Mouse (Mus musculus): ENCODE measurements around the gene Hes2. TPM values are rescaled to one million over a fixed set of nuclear protein-coding genes. Genes with fewer than 3 reads are reported as not detected.

The Hes2 gene
- polyA plus RNA-seq, 2 experiments: 0.01 to 0.05 TPM

DNA sequence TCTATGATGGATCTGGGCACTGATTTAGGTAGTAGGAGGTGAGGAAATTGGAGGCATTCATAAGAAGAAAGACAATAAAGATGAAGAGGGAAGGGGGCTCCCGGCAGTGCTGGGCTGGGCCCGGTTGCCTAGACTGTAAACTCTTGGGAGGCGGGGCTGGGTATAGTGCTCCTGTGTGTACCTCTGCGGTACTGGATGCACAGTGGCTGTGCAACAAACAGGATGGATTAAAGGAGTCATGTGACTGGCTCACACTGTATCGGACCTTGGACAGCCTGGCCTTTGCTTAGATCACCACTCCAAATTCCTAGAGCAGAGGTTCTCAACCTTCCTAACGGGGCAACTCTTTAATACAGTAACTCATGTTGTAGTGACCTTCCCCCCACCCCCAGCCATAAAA is 2.9 kb downstream of the Hes2 start:
- TF ChIP-seq EP300 (IDR thresholded peaks at IDR 0.05; ENCODE audit: low read depth) (no peak), CTCF (IDR thresholded peaks at IDR 0.05; ENCODE audit: low read depth) (no peak)
- Histone ChIP-seq H3K9me3 (ENCODE audit: control insufficient read depth, low read length) (no peaks in the 10 kb centered on the region), H3K4me1 (replicated peaks; ENCODE audit: control insufficient read depth in 2 of 2, insufficient read depth in 2 of 2, low read length in 1 of 2) (peaks cover 3% of the 10 kb centered on the region in 2 experiments; a peak in 2 of 4 replicates), H3K4me2 (ENCODE audit: low read depth) (no peak overlapping the region), H3K4me3 (ENCODE audit: insufficient read depth in 1 of 2, low read depth in 2 of 2, low read length in 2 of 2) (no peak overlapping the region), H3K27ac (no peak overlapping the region), H3K27me3 (ENCODE audit: control insufficient read depth, insufficient read depth, low read length) (peaks cover 46% of the 10 kb centered on the region), H3K36me3 (replicated peaks; ENCODE audit: control insufficient read depth, insufficient read depth, low read depth) (no peaks in the 10 kb centered on the region), H3K9ac (replicated peaks) (no peak overlapping the region)
- no peak for ATAC-seq (ENCODE audit: insufficient read depth)
- DNase-seq (ENCODE audit: low read depth in 3 of 3, low spot score in 3 of 3): no peak
- 53% methylated on average over 6 of the region's 6 CpGs for WGBS (ENCODE audit: insufficient replicate concordance)

DNA sequence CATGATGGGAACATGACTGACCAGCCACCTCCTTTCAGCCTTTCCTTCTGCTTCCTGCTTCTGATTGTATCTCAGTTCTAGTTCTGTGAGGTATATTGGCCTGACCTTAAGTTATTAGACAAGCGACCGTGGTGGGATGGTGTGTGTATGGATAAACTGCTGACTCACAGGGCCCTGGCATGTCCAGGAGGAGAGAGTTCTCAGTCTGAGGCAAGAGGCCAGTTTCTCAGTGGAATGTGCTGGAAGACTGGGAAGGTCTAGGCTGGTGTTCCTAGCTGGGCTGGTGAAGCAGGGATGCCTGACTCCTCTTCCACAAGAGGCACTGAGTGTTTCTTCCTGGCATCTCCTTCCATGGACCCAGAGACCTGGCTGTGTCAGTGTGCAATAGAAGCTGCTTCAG is 4.1 kb downstream of the Hes2 start:
- Histone ChIP-seq H3K9me3 (ENCODE audit: control insufficient read depth, low read length) (no peaks in the 10 kb centered on the region), H3K36me3 (replicated peaks; ENCODE audit: control insufficient read depth, insufficient read depth, low read depth) (no peaks in the 10 kb centered on the region), H3K27ac (no peak overlapping the region), H3K27me3 (ENCODE audit: control insufficient read depth, insufficient read depth, low read length) (peaks cover 40% of the 10 kb centered on the region), H3K4me1 (replicated peaks; ENCODE audit: control insufficient read depth in 2 of 2, insufficient read depth in 2 of 2, low read length in 1 of 2) (peaks cover 3% of the 10 kb centered on the region in 2 experiments; a peak in 2 of 4 replicates), H3K9ac (replicated peaks) (no peak overlapping the region), H3K4me2 (ENCODE audit: low read depth) (no peak overlapping the region), H3K4me3 (ENCODE audit: insufficient read depth in 1 of 2, low read depth in 2 of 2, low read length in 2 of 2) (no peak overlapping the region)
- no peak for TF ChIP-seq CTCF (IDR thresholded peaks at IDR 0.05; ENCODE audit: low read depth)
- TF ChIP-seq EP300 (IDR thresholded peaks at IDR 0.05; ENCODE audit: low read depth): no peak
- no peak for DNase-seq (ENCODE audit: low read depth in 3 of 3, low spot score in 3 of 3)
- WGBS (ENCODE audit: insufficient replicate concordance): 63% methylated on average over 2 of the region's 2 CpGs
- ATAC-seq (ENCODE audit: insufficient read depth): no peak

DNA sequence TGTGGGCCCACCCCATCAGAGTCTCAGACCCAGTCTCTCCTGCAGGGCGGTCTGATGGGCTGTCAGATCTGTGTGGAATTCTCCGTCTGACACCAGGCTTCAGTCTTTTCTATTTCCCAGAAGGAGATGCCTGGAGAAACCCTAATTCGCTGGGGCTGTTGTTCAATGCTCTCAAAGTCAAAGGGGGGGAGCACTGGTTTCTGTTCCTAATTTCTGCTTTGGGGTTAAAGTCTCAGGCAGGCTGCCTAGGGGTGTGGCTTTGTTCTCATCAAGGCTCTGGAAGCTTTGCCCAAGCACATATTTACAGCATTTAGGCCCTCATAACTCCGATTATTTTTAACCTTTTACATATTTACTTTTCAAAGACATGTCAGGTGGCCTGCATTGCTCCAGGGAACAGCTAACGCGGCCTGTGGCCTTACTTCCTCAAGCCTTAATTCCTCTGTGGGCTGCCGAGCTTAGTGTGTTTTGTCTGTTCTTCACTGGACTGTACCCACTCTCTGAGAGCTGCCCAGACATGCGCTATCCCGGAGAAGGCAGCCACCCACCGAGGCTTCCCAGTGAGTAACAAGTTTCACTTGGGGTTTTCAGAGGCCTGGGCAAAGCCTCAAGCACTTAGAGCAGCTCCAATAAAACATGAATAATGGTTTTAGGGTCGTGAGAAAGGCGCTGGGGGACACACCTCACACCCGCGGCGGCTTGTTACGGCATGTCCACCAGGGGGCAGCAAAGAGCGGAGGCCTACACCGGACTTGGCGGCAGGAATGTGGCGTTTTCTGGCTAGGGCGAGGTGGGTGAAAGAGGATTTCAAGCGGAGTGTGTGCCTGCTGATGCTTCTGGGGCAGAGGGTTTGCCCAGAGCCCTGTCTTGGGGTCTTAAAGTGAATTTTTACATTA is 6.6 kb downstream of the Hes2 start:
- no peaks in the 10 kb centered on the region; a peak in 1 of 4 replicates for H3K4me1 ChIP-seq (replicated peaks; ENCODE audit: control insufficient read depth in 2 of 2, insufficient read depth in 2 of 2, low read length in 1 of 2)
- no peaks in the 10 kb centered on the region for H3K36me3 ChIP-seq (replicated peaks; ENCODE audit: control insufficient read depth, insufficient read depth, low read depth)
- no peaks in the 10 kb centered on the region for H3K9me3 ChIP-seq (ENCODE audit: control insufficient read depth, low read length)
- peaks cover 15% of the 10 kb centered on the region for H3K27me3 ChIP-seq (ENCODE audit: control insufficient read depth, insufficient read depth, low read length)
- H3K27ac ChIP-seq: no peak overlapping the region
- no peak for TF ChIP-seq EP300 (IDR thresholded peaks at IDR 0.05; ENCODE audit: low read depth)
- TF ChIP-seq CTCF (IDR thresholded peaks at IDR 0.05; ENCODE audit: low read depth): peak; percentile 98
- 23% methylated on average over 22 of the region's 22 CpGs for WGBS (ENCODE audit: insufficient replicate concordance)
- no peak for ATAC-seq (ENCODE audit: insufficient read depth)
- DNase-seq (ENCODE audit: low read depth in 3 of 3, low spot score in 3 of 3): no peak
- no peak overlapping the region for H3K9ac ChIP-seq (replicated peaks)
- no peak overlapping the region for H3K4me2 ChIP-seq (ENCODE audit: low read depth)
- H3K4me3 ChIP-seq (ENCODE audit: insufficient read depth in 1 of 2, low read depth in 2 of 2, low read length in 2 of 2): no peak overlapping the region

DNA sequence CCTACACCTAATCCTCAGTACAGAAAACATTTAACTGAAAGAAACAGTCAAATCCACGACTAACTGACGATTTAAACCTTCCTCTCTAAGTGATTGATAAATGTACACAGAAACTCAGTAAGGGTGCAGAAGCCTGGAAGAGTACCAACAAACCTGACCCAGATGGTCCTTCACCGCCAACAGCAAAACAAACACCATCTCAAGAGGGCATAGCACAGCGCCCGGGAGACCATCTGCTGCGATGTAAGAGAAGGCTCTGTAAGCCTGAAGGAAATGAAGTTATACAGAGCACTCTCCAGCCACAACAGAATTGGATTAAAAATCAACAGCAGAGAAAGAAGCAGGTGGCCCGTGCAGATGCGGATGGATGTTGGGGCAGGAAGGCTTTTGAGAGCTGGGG is 9.4 kb downstream of the Hes2 start:
- DNase-seq (ENCODE audit: low read depth in 3 of 3, low spot score in 3 of 3) (no peak), ATAC-seq (ENCODE audit: insufficient read depth) (no peak)
- no peaks in the 10 kb centered on the region for H3K36me3 ChIP-seq (replicated peaks; ENCODE audit: control insufficient read depth, insufficient read depth, low read depth)
- no peak overlapping the region for H3K4me3 ChIP-seq (ENCODE audit: insufficient read depth in 1 of 2, low read depth in 2 of 2, low read length in 2 of 2)
- H3K9ac ChIP-seq (replicated peaks): no peak overlapping the region
- H3K4me2 ChIP-seq (ENCODE audit: low read depth): no peak overlapping the region
- H3K27ac ChIP-seq: no peak overlapping the region
- H3K4me1 ChIP-seq (replicated peaks; ENCODE audit: control insufficient read depth in 2 of 2, insufficient read depth in 2 of 2, low read length in 1 of 2): no peaks in the 10 kb centered on the region; a peak in 1 of 4 replicates
- 69% methylated on average over 8 of the region's 8 CpGs for WGBS (ENCODE audit: insufficient replicate concordance)
- no peaks in the 10 kb centered on the region for H3K27me3 ChIP-seq (ENCODE audit: control insufficient read depth, insufficient read depth, low read length)
- no peaks in the 10 kb centered on the region for H3K9me3 ChIP-seq (ENCODE audit: control insufficient read depth, low read length)
- TF ChIP-seq EP300 (IDR thresholded peaks at IDR 0.05; ENCODE audit: low read depth): no peak
- TF ChIP-seq CTCF (IDR thresholded peaks at IDR 0.05; ENCODE audit: low read depth): no peak

DNA sequence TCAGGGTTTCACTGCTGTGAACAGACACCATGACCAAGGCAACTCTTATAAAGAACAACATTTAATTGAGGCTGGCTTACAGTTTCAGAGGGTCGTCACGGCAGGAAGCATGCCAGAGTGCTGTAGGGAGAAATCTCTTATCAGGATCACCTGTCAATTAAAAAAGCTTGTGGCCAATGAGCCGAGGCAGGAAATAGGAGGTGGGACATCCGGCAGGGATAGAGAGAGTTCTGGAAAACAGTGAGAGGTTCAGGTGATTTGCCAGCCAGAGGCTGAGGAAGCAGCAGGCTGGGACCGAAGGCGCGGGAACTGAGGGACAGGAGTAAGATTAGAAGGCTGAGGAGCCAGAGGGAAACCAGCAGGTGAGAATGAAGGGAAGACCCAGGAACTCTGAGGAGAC is 10.4 kb downstream of the Hes2 start:
- Histone ChIP-seq H3K9ac (replicated peaks) (no peak overlapping the region), H3K27me3 (ENCODE audit: control insufficient read depth, insufficient read depth, low read length) (no peaks in the 10 kb centered on the region), H3K27ac (no peak overlapping the region), H3K4me2 (ENCODE audit: low read depth) (no peak overlapping the region), H3K9me3 (ENCODE audit: control insufficient read depth, low read length) (no peaks in the 10 kb centered on the region), H3K4me3 (ENCODE audit: insufficient read depth in 1 of 2, low read depth in 2 of 2, low read length in 2 of 2) (no peak overlapping the region), H3K36me3 (replicated peaks; ENCODE audit: control insufficient read depth, insufficient read depth, low read depth) (no peaks in the 10 kb centered on the region), H3K4me1 (replicated peaks; ENCODE audit: control insufficient read depth in 2 of 2, insufficient read depth in 2 of 2, low read length in 1 of 2) (no peaks in the 10 kb centered on the region; a peak in 1 of 4 replicates)
- 57% methylated on average over 7 of the region's 7 CpGs for WGBS (ENCODE audit: insufficient replicate concordance)
- ATAC-seq (ENCODE audit: insufficient read depth) (no peak), DNase-seq (ENCODE audit: low read depth in 3 of 3, low spot score in 3 of 3) (no peak)
- no peak for TF ChIP-seq CTCF (IDR thresholded peaks at IDR 0.05; ENCODE audit: low read depth)
- no peak for TF ChIP-seq EP300 (IDR thresholded peaks at IDR 0.05; ENCODE audit: low read depth)
